Mouse (Mus musculus) liver, embryonic 14.5 days (tissue): ENCODE measurements around the gene Prex1.

Experiments
- CTCF ChIP-seq: IDR thresholded peaks from 2 replicates; pipeline ENCODE4 v1.5.1; 2016; ENCODE audit warnings: antibody characterized with exemption, low read depth, control low read depth
- EP300 ChIP-seq: IDR thresholded peaks from 2 replicates; pipeline ENCODE4 v1.6.1; 2016; ENCODE audit warnings: antibody characterized with exemption, low read depth

- no peak for TF ChIP-seq CTCF
- TF ChIP-seq EP300 = no peak
Measured at GRCm38 (mm10) chr2:166627578-166627977, 86.1 kb downstream of the Prex1 start.
